Mouse (Mus musculus) forebrain, embryonic 10.5 days (tissue): ENCODE measurements at regions not wholly inside any gene's neighbourhood (a gene's known extent, or its start where the extent isn't known, plus 50 kb on each side); places are given as distances from the start of the nearest gene placed in this dataset.

Experiments
- DNase-seq: peaks from one replicate; pipeline ENCODE4 v3.0.0-alpha.2; 2017; ENCODE audit warnings: low spot score; ENCODE audit errors: extremely low spot score
- H3K27ac ChIP-seq: fragments of 300-500 bp; sonication (generic); 2 replicates; pipeline ENCODE4 v1.5.1; 2016; ENCODE audit warnings: mild to moderate bottlenecking
- H3K27me3 ChIP-seq: fragments of 300-500 bp; sonication (generic); 2 replicates; pipeline ENCODE4 v1.6.1; 2016; ENCODE audit warnings: mild to moderate bottlenecking; ENCODE audit not compliant: poor library complexity, severe bottlenecking
- H3K36me3 ChIP-seq: fragments of 300-500 bp; sonication (generic); replicated peaks from 2 replicates; pipeline ENCODE4 v1.6.1; 2016; ENCODE audit warnings: mild to moderate bottlenecking, moderate library complexity
- H3K4me1 ChIP-seq: fragments of 300-500 bp; sonication (generic); 2 replicates; pipeline ENCODE4 v1.6.1; 2016
- H3K4me3 ChIP-seq: fragments of 300-500 bp; sonication (generic); 2 replicates; pipeline ENCODE4 v1.5.1; 2016; ENCODE audit warnings: mild to moderate bottlenecking, moderate library complexity
- H3K9me3 ChIP-seq: fragments of 300-500 bp; sonication (generic); 2 replicates; pipeline ENCODE4 v1.6.1; 2016; ENCODE audit warnings: mild to moderate bottlenecking, moderate library complexity
- WGBS: fragments of 180-500 bp; shearing (Covaris S2); methylation state at CpG from one replicate; pipeline ENCODE4 v1.1.7; 2016; 5-methylcytosine and 5-hydroxymethylcytosine counted together

GRCm38 (mm10) chr10:17076186-17076585 lies 646.8 kb upstream of the Cited2 start:
- Histone ChIP-seq H3K36me3 (no peaks in the 10 kb centered on the region), H3K4me3 (no peak overlapping the region), H3K27me3 (peaks cover 20% of the 10 kb centered on the region), H3K4me1 (peaks cover 30% of the 10 kb centered on the region), H3K27ac (no peak overlapping the region), H3K9me3 (no peaks in the 10 kb centered on the region)
- no peak for DNase-seq
- WGBS = 91% methylated on average over 4 of the region's 4 CpGs

- 82% methylated on average over 2 of the region's 2 CpGs for WGBS
Measured at GRCm38 (mm10) chr10:17077580-17077979, 645.4 kb upstream of the Cited2 start.

GRCm38 (mm10) chr10:17080818-17081217 lies 642.2 kb upstream of the Cited2 start:
- Histone ChIP-seq H3K4me3 (no peak overlapping the region), H3K4me1 (peaks cover 4% of the 10 kb centered on the region), H3K27ac (no peak overlapping the region), H3K36me3 (no peaks in the 10 kb centered on the region), H3K9me3 (no peaks in the 10 kb centered on the region), H3K27me3 (no peaks in the 10 kb centered on the region)
- no peak for DNase-seq
- 89% methylated on average over 5 of the region's 5 CpGs for WGBS

More at GRCm38 (mm10) chr10:17077580-17077979, 645.4 kb upstream of the Cited2 start:
- H3K27ac ChIP-seq = no peak overlapping the region
- no peak overlapping the region for H3K4me3 ChIP-seq
- H3K4me1 ChIP-seq = peaks cover 30% of the 10 kb centered on the region
- no peak for DNase-seq
- H3K36me3 ChIP-seq = no peaks in the 10 kb centered on the region
- H3K27me3 ChIP-seq = peaks cover 6% of the 10 kb centered on the region
- H3K9me3 ChIP-seq = no peaks in the 10 kb centered on the region

GRCm38 (mm10) chr10:17082926-17083325 lies 640.1 kb upstream of the Cited2 start:
- Histone ChIP-seq H3K9me3 (no peaks in the 10 kb centered on the region), H3K27ac (no peak overlapping the region), H3K4me3 (no peak overlapping the region), H3K4me1 (no peaks in the 10 kb centered on the region), H3K27me3 (no peaks in the 10 kb centered on the region), H3K36me3 (no peaks in the 10 kb centered on the region)
- 94% methylated on average over 4 of the region's 4 CpGs for WGBS
- no peak for DNase-seq

- no peaks in the 10 kb centered on the region for H3K27me3 ChIP-seq
- H3K36me3 ChIP-seq = no peaks in the 10 kb centered on the region
- H3K4me1 ChIP-seq = peaks cover 28% of the 10 kb centered on the region
- peak; percentile 34 for DNase-seq
- no peaks in the 10 kb centered on the region for H3K9me3 ChIP-seq
- no peak overlapping the region for H3K4me3 ChIP-seq
- H3K27ac ChIP-seq = peak overlapping the region; percentile 83
- 0% methylated on average over 1 of the region's 1 CpGs for WGBS
Measured at GRCm38 (mm10) chr10:17102065-17102464, 621.0 kb upstream of the Cited2 start.

GRCm38 (mm10) chr10:17103416-17103815 lies 619.6 kb upstream of the Cited2 start:
- WGBS = 79% methylated on average over 2 of the region's 2 CpGs

GRCm38 (mm10) chr10:17106831-17107230 lies 616.2 kb upstream of the Cited2 start:
- Histone ChIP-seq H3K27ac (no peak overlapping the region), H3K36me3 (no peaks in the 10 kb centered on the region), H3K4me3 (no peak overlapping the region), H3K9me3 (no peaks in the 10 kb centered on the region), H3K4me1 (peaks cover 9% of the 10 kb centered on the region), H3K27me3 (no peaks in the 10 kb centered on the region)
- WGBS = 100% methylated on average over 1 of the region's 1 CpGs
- no peak for DNase-seq

More at GRCm38 (mm10) chr10:17103416-17103815, 619.6 kb upstream of the Cited2 start:
- Histone ChIP-seq H3K9me3 (no peaks in the 10 kb centered on the region), H3K27ac (no peak overlapping the region), H3K4me1 (peaks cover 28% of the 10 kb centered on the region), H3K27me3 (no peaks in the 10 kb centered on the region), H3K36me3 (no peaks in the 10 kb centered on the region), H3K4me3 (no peak overlapping the region)
- no peak for DNase-seq

GRCm38 (mm10) chr10:17111071-17111470 lies 611.9 kb upstream of the Cited2 start:
- H3K4me3 ChIP-seq = no peak overlapping the region

GRCm38 (mm10) chr10:17114805-17115204 lies 608.2 kb upstream of the Cited2 start:
- Histone ChIP-seq H3K27me3 (no peaks in the 10 kb centered on the region), H3K27ac (no peak overlapping the region), H3K36me3 (no peaks in the 10 kb centered on the region), H3K4me3 (no peak overlapping the region), H3K4me1 (no peaks in the 10 kb centered on the region), H3K9me3 (no peaks in the 10 kb centered on the region)
- 96% methylated on average over 4 of the region's 4 CpGs for WGBS
- no peak for DNase-seq

More at GRCm38 (mm10) chr10:17111071-17111470, 611.9 kb upstream of the Cited2 start:
- 88% methylated on average over 2 of the region's 2 CpGs for WGBS
- Histone ChIP-seq H3K9me3 (no peaks in the 10 kb centered on the region), H3K27ac (no peak overlapping the region), H3K36me3 (no peaks in the 10 kb centered on the region), H3K4me1 (no peaks in the 10 kb centered on the region), H3K27me3 (no peaks in the 10 kb centered on the region)
- DNase-seq = no peak

- WGBS = 87% methylated on average over 4 of the region's 4 CpGs
- Histone ChIP-seq H3K4me3 (no peak overlapping the region), H3K36me3 (no peaks in the 10 kb centered on the region)
Measured at GRCm38 (mm10) chr10:17129391-17130163, 593.4 kb upstream of the Cited2 start.

GRCm38 (mm10) chr10:17130661-17131060 lies 592.4 kb upstream of the Cited2 start:
- Histone ChIP-seq H3K27ac (no peak overlapping the region), H3K9me3 (no peaks in the 10 kb centered on the region), H3K4me1 (no peaks in the 10 kb centered on the region), H3K4me3 (no peak overlapping the region), H3K36me3 (no peaks in the 10 kb centered on the region), H3K27me3 (no peaks in the 10 kb centered on the region)
- no peak for DNase-seq
- 91% methylated on average over 1 of the region's 1 CpGs for WGBS

More at GRCm38 (mm10) chr10:17129391-17130163, 593.4 kb upstream of the Cited2 start:
- Histone ChIP-seq H3K9me3 (peaks cover 7% of the 10 kb centered on the region), H3K27ac (no peak overlapping the region), H3K4me1 (no peaks in the 10 kb centered on the region), H3K27me3 (no peaks in the 10 kb centered on the region)
- DNase-seq = no peak

GRCm38 (mm10) chr10:17131763-17132162 lies 591.3 kb upstream of the Cited2 start:
- H3K9me3 ChIP-seq = no peaks in the 10 kb centered on the region
- no peak overlapping the region for H3K4me3 ChIP-seq
- H3K36me3 ChIP-seq = no peaks in the 10 kb centered on the region
- DNase-seq = no peak
- no peak overlapping the region for H3K27ac ChIP-seq
- no peaks in the 10 kb centered on the region for H3K27me3 ChIP-seq
- no peaks in the 10 kb centered on the region for H3K4me1 ChIP-seq
- 86% methylated on average over 4 of the region's 4 CpGs for WGBS

- Histone ChIP-seq H3K4me1 (peaks cover 49% of the 10 kb centered on the region), H3K36me3 (no peaks in the 10 kb centered on the region), H3K9me3 (no peaks in the 10 kb centered on the region), H3K27me3 (no peaks in the 10 kb centered on the region), H3K27ac (no peak overlapping the region), H3K4me3 (no peak overlapping the region)
- no peak for DNase-seq
- 74% methylated on average over 3 of the region's 3 CpGs for WGBS
Measured at GRCm38 (mm10) chr10:17175385-17175784, 547.6 kb upstream of the Cited2 start.
